Mouse (Mus musculus): Measurements from ENCODE around the gene Sf3b4. TPM values are rescaled to one million over a fixed set of nuclear protein-coding genes. Genes with fewer than 3 reads are reported as not detected.
A peak's percentile ranks its signal among the peaks of the same experiment; 100 is the strongest.
"Not testable (repeated sequence)": the region's sequence is repeated elsewhere in the genome, so short reads cannot be mapped to it uniquely, and the experiment has no call there.

Sf3b4 gene
- polyA plus RNA-seq, 1 experiment from 2014 or later, result 146 TPM

DNA sequence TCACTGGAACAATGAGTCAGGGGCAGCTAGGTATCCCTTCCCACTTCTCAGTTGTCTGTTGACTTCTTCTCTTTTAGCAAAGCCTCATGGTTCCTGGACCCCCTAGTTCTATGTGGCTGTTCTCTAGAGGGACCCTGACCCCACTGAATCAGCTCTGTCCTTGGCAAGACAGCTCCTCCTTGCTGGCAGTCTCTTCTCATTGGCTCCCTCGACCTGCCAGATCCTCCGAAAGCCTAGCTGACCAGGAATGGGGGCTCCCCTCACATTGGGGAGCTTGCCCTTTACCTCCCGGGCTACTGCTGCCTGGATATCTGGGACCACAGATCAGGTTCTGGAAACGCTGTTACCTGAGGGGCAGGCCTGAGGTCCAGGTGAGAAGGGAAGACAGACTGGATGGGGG lies 1.9 kb upstream of the Sf3b4 start:
- no peaks in the 10 kb centered on the region for H3K27me3 ChIP-seq (ENCODE audit: control insufficient read depth, insufficient read depth, low read length)
- 90% methylated on average over 4 of the region's 4 CpGs for WGBS
- H3K9ac ChIP-seq (replicated peaks; ENCODE audit: low read length), result no peak overlapping the region
- no peak for ATAC-seq (ENCODE audit: low FRiP score, low TSS enrichment)
- peaks cover 21% of the 10 kb centered on the region for H3K4me1 ChIP-seq (ENCODE audit: control insufficient read depth, insufficient read depth, low read length)
- no peak overlapping the region for H3K4me3 ChIP-seq (replicated peaks; ENCODE audit: low read depth, low read length)
- no peak for DNase-seq
- H3K4me2 ChIP-seq (ENCODE audit: low read length), result no peak overlapping the region; the same call in 1 of the 2 replicates
- no peaks in the 10 kb centered on the region for H3K9me3 ChIP-seq (ENCODE audit: control insufficient read depth, low read length)
- peaks cover 15% of the 10 kb centered on the region for H3K36me3 ChIP-seq (ENCODE audit: control insufficient read depth, insufficient read depth, low read length)
- no peak overlapping the region for H3K27ac ChIP-seq (replicated peaks; ENCODE audit: low read depth, low read length)

DNA sequence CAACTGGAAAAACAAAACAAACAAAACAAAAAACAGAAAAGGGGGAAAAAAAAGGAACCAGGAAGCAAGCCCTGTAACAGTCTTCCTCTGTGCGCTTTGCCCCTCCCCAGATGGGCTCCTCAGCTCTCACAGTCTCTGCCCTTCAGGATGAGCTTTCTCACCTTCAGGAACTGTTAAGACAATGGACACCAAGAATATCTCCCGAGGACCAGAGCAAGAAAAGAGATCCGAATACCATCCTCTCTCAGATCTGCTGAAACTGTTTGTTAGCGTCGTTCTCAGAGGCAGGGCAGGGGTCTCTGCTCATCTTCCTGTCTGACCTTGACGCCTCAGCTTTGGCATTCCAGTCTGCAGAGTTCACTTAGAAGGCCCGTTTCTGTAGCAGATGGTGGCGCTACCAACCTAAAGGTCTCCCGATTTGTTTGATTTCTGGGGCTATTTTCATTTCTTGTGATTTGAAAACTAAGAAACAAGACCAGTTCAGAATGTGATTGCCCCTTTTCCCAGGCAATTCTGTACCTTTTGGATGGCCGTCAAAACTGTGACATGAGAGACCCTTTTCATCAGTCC lies 1.1 kb upstream of the Sf3b4 start:
- DNase-seq (no peak), ATAC-seq (ENCODE audit: low FRiP score, low TSS enrichment) (no peak)
- Histone ChIP-seq H3K4me3 (replicated peaks; ENCODE audit: low read depth, low read length) (peak overlapping the region; percentile 92), H3K4me1 (ENCODE audit: control insufficient read depth, insufficient read depth, low read length) (peaks cover 21% of the 10 kb centered on the region), H3K9ac (replicated peaks; ENCODE audit: low read length) (peak overlapping the region; percentile 76; the same call in 1 of the 2 replicates), H3K27me3 (ENCODE audit: control insufficient read depth, insufficient read depth, low read length) (no peaks in the 10 kb centered on the region), H3K36me3 (ENCODE audit: control insufficient read depth, insufficient read depth, low read length) (peaks cover 22% of the 10 kb centered on the region), H3K27ac (replicated peaks; ENCODE audit: low read depth, low read length) (peak overlapping the region; percentile 96; the same call in 1 of the 2 replicates), H3K4me2 (ENCODE audit: low read length) (peak overlapping the region; percentile 94), H3K9me3 (ENCODE audit: control insufficient read depth, low read length) (no peaks in the 10 kb centered on the region)
- 83% methylated on average over 10 of the region's 10 CpGs for WGBS

GRCm38 (mm10) chr3:96171583-96172196 lies 442 bp upstream of the Sf3b4 start:
- Histone ChIP-seq H3K27me3 (ENCODE audit: control insufficient read depth, insufficient read depth, low read length) (no peaks in the 10 kb centered on the region), H3K9ac (replicated peaks; ENCODE audit: low read length) (peak overlapping the region; percentile 76), H3K4me1 (ENCODE audit: control insufficient read depth, insufficient read depth, low read length) (peaks cover 21% of the 10 kb centered on the region), H3K36me3 (ENCODE audit: control insufficient read depth, insufficient read depth, low read length) (peaks cover 28% of the 10 kb centered on the region), H3K9me3 (ENCODE audit: control insufficient read depth, low read length) (no peaks in the 10 kb centered on the region), H3K4me3 (replicated peaks; ENCODE audit: low read depth, low read length) (peak overlapping the region; percentile 92), H3K4me2 (ENCODE audit: low read length) (peak overlapping the region; percentile 94), H3K27ac (replicated peaks; ENCODE audit: low read depth, low read length) (peak overlapping the region; percentile 96)
- WGBS, result 22% methylated on average over 18 of the region's 18 CpGs
- ATAC-seq (ENCODE audit: low FRiP score, low TSS enrichment) (0 out of 2 replicates have a peak, but pooled peaks have one; percentile 5), DNase-seq (no peak)

GRCm38 (mm10) chr3:96173185-96173584 lies 1.1 kb downstream of the Sf3b4 start:
- Histone ChIP-seq H3K4me2 (ENCODE audit: low read length) (peak overlapping the region; percentile 94), H3K27ac (replicated peaks; ENCODE audit: low read depth, low read length) (no peak overlapping the region), H3K4me1 (ENCODE audit: control insufficient read depth, insufficient read depth, low read length) (peaks cover 21% of the 10 kb centered on the region), H3K4me3 (replicated peaks; ENCODE audit: low read depth, low read length) (peak overlapping the region; percentile 92), H3K36me3 (ENCODE audit: control insufficient read depth, insufficient read depth, low read length) (peaks cover 41% of the 10 kb centered on the region), H3K9me3 (ENCODE audit: control insufficient read depth, low read length) (no peaks in the 10 kb centered on the region), H3K9ac (replicated peaks; ENCODE audit: low read length) (peak overlapping the region; percentile 76), H3K27me3 (ENCODE audit: control insufficient read depth, insufficient read depth, low read length) (no peaks in the 10 kb centered on the region)
- DNase-seq, result no peak
- WGBS, result 38% methylated on average over 7 of the region's 7 CpGs
- no peak for ATAC-seq (ENCODE audit: low FRiP score, low TSS enrichment)

DNA sequence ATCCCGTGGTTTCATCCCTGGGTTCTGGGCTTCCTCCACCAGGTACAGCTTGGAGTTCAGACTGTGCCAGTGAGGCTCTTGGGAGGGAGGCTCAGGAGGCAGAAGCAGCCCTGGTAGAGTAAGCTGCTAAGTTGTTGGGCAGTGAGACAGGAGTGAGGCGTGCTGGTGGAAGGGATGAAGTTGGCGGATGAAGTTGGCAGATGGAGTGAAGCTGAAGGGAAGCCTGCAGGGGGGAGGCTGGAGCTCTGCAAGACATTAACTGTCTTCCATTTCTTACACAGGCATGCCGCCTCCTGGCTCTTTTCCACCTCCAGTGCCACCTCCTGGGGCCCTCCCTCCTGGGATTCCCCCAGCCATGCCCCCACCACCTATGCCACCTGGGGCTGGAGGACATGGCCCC lies 1.9 kb downstream of the Sf3b4 start:
- H3K4me2 ChIP-seq (ENCODE audit: low read length); H3K4me3 ChIP-seq (replicated peaks; ENCODE audit: low read depth, low read length); DNase-seq; ATAC-seq (ENCODE audit: low FRiP score, low TSS enrichment); H3K9me3 ChIP-seq (ENCODE audit: control insufficient read depth, low read length); H3K27ac ChIP-seq (replicated peaks; ENCODE audit: low read depth, low read length); H3K9ac ChIP-seq (replicated peaks; ENCODE audit: low read length); H3K27me3 ChIP-seq (ENCODE audit: control insufficient read depth, insufficient read depth, low read length): not testable (repeated sequence)
- Histone ChIP-seq H3K4me1 (ENCODE audit: control insufficient read depth, insufficient read depth, low read length) (peaks cover 21% of the 10 kb centered on the region), H3K36me3 (ENCODE audit: control insufficient read depth, insufficient read depth, low read length) (peaks cover 47% of the 10 kb centered on the region)
- WGBS, result 89% methylated on average over 4 of the region's 4 CpGs

DNA sequence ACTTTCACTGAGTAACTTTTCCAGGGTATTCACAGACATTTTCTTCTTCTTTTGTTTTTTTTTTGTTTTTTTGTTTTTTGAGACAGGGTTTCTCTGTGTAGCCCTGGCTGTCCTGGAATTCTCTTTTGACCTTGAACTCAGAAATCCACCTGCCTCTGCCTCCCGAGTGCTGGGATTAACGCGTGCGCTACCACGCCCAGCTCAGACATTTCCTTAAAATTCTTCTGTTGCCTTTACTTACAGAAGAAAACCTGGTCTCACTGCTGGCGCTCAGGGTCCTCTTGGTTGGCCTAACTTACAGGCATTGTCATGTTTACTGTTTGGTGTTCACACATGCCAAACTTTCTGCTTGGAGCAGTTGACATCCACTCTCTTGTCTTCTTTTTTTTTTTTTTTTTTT lies 3.1 kb downstream of the Sf3b4 start:
- DNase-seq (no peak), ATAC-seq (ENCODE audit: low FRiP score, low TSS enrichment) (no peak)
- H3K4me3 ChIP-seq (replicated peaks; ENCODE audit: low read depth, low read length), result no peak overlapping the region
- H3K27me3 ChIP-seq (ENCODE audit: control insufficient read depth, insufficient read depth, low read length), result no peaks in the 10 kb centered on the region
- H3K9ac ChIP-seq (replicated peaks; ENCODE audit: low read length), result no peak overlapping the region
- no peak overlapping the region for H3K27ac ChIP-seq (replicated peaks; ENCODE audit: low read depth, low read length)
- peaks cover 23% of the 10 kb centered on the region for H3K4me1 ChIP-seq (ENCODE audit: control insufficient read depth, insufficient read depth, low read length)
- H3K4me2 ChIP-seq (ENCODE audit: low read length), result no peak overlapping the region
- no peaks in the 10 kb centered on the region for H3K9me3 ChIP-seq (ENCODE audit: control insufficient read depth, low read length)
- H3K36me3 ChIP-seq (ENCODE audit: control insufficient read depth, insufficient read depth, low read length), result peaks cover 49% of the 10 kb centered on the region
- 94% methylated on average over 6 of the region's 6 CpGs for WGBS

GRCm38 (mm10) chr3:96178427-96178826 lies 6.3 kb downstream of the Sf3b4 start:
- no peak for DNase-seq
- WGBS, result 94% methylated on average over 4 of the region's 4 CpGs

GRCm38 (mm10) chr3:96178902-96179301 lies 6.8 kb downstream of the Sf3b4 start:
- Histone ChIP-seq H3K4me2 (ENCODE audit: low read length) (no peak overlapping the region), H3K27me3 (ENCODE audit: control insufficient read depth, insufficient read depth, low read length) (no peaks in the 10 kb centered on the region), H3K4me3 (replicated peaks; ENCODE audit: low read depth, low read length) (no peak overlapping the region), H3K4me1 (ENCODE audit: control insufficient read depth, insufficient read depth, low read length) (peaks cover 25% of the 10 kb centered on the region), H3K9ac (replicated peaks; ENCODE audit: low read length) (no peak overlapping the region), H3K36me3 (ENCODE audit: control insufficient read depth, insufficient read depth, low read length) (peaks cover 48% of the 10 kb centered on the region), H3K27ac (replicated peaks; ENCODE audit: low read depth, low read length) (no peak overlapping the region), H3K9me3 (ENCODE audit: control insufficient read depth, low read length) (no peaks in the 10 kb centered on the region)
- 86% methylated on average over 2 of the region's 2 CpGs for WGBS
- DNase-seq (no peak), ATAC-seq (ENCODE audit: low FRiP score, low TSS enrichment) (no peak)

More at GRCm38 (mm10) chr3:96178427-96178826, 6.3 kb downstream of the Sf3b4 start:
- H3K4me1 ChIP-seq (ENCODE audit: control insufficient read depth, insufficient read depth, low read length), result peaks cover 22% of the 10 kb centered on the region
- no peak overlapping the region for H3K9ac ChIP-seq (replicated peaks; ENCODE audit: low read length)
- peaks cover 49% of the 10 kb centered on the region for H3K36me3 ChIP-seq (ENCODE audit: control insufficient read depth, insufficient read depth, low read length)
- no peaks in the 10 kb centered on the region for H3K9me3 ChIP-seq (ENCODE audit: control insufficient read depth, low read length)
- no peak overlapping the region for H3K4me3 ChIP-seq (replicated peaks; ENCODE audit: low read depth, low read length)
- no peaks in the 10 kb centered on the region for H3K27me3 ChIP-seq (ENCODE audit: control insufficient read depth, insufficient read depth, low read length)
- H3K27ac ChIP-seq (replicated peaks; ENCODE audit: low read depth, low read length), result no peak overlapping the region
- H3K4me2 ChIP-seq (ENCODE audit: low read length), result no peak overlapping the region
- ATAC-seq (ENCODE audit: low FRiP score, low TSS enrichment), result no peak

- no peak overlapping the region for H3K4me3 ChIP-seq (replicated peaks; ENCODE audit: low read depth, low read length)
- ATAC-seq (ENCODE audit: low FRiP score, low TSS enrichment) (no peak), DNase-seq (no peak)
- H3K27me3 ChIP-seq (ENCODE audit: control insufficient read depth, insufficient read depth, low read length), result no peaks in the 10 kb centered on the region
- H3K27ac ChIP-seq (replicated peaks; ENCODE audit: low read depth, low read length), result no peak overlapping the region
- 61% methylated on average over 4 of the region's 4 CpGs for WGBS
- no peak overlapping the region for H3K9ac ChIP-seq (replicated peaks; ENCODE audit: low read length)
- H3K4me2 ChIP-seq (ENCODE audit: low read length), result no peak overlapping the region
- no peaks in the 10 kb centered on the region for H3K9me3 ChIP-seq (ENCODE audit: control insufficient read depth, low read length)
- H3K36me3 ChIP-seq (ENCODE audit: control insufficient read depth, insufficient read depth, low read length), result peaks cover 41% of the 10 kb centered on the region
- H3K4me1 ChIP-seq (ENCODE audit: control insufficient read depth, insufficient read depth, low read length), result peaks cover 23% of the 10 kb centered on the region
Observed at GRCm38 (mm10) chr3:96179531-96179930, 7.4 kb downstream of the Sf3b4 start.
